Mouse (Mus musculus): ENCODE results near the gene Psg16.

The Psg16 gene

DNA sequence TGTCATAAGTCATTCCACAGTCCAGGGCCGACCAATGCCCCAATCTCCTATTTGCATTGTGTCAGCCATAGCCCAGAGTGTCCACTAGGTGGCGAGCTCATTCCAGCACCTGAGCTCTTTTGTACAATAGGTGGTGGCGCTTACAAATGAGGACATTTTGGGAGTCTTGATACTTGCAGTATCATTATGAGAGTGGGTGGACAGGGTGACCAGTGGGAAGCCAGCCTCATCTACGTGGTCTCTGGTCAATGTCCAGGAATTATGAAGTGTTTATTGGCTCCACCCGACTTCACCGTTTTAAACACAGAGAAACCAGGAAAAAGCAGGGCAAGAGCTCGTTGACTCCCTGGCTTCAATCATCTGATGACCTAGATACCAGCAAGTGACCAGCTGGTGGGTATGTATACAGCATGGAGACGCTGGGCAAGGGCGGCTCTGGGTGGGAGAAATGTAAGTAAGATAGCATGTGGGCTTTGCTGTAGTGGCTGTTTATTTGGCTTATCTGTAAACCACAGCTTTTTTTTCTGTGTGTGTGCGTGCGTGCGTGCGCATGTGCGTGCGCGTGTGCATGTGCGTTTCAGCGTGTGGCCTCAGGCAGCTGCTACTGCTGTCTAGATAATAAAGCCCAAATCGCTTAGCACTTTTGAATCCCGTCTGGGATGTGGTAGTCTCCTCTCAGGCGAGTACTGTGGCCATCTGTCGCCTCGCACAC lies at the start of gene Psg16:
Psg16 (plus strand) TSS at position 137 of the 712 bp plus-strand sequence.
- DNase-seq = peak; percentile 74 to 76

DNA sequence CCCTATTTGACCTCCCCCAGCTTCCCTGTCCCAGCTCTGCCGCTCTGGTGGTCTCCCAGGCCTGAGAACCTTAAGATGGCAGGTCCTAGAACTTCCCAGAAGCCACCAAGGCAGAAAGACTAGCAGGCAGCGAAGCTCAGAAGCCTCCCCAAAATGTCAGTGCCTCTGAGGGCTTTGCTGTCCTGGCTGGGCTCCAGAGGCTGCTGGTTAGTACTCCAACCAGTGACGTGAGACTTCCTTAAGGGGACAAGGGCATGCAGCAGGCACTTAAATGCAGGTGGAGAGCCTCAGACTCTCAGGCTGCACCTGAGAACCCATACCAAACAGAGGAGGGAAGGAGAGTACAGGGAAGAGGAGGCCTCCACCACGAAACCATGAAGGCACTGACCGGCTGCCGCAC lies 49.7 kb upstream of the Psg16 start:
- peak; percentile 40 to 50 for DNase-seq

DNA sequence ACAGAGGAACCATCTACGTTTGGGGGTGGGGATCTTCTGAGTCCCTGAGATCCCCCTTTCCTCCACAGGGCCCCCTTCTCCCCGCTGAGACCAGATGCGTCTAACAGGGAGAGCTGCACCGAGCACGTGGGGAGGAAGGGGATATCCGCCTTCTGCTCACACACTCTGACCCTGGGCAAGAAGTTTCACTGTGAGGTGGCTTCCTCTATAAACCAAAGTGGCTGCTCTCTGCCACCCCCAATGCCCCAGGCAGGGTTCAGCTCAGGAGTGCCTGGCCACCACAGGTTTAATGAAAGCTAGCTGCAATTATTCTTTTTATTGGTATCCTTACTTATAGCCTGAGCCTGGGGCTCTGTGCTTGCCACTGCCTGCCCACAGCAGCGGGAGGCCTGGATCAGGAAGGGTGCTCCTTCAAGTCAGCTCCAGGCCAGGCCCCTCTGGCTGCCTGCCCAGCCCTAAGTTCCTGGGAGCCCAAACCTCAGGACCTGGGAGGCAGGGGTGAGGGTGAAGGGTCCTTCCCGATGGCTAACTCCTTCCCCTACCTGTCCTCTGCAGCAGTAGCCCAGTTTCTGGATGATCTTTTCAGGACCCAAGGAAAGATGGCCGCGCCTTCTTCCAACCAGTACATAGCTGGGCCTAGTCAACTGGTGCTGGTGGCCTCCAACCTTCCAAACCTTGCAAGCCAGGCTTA lies 48.9 kb upstream of the Psg16 start:
- peak; percentile 49 to 65 for DNase-seq

DNA sequence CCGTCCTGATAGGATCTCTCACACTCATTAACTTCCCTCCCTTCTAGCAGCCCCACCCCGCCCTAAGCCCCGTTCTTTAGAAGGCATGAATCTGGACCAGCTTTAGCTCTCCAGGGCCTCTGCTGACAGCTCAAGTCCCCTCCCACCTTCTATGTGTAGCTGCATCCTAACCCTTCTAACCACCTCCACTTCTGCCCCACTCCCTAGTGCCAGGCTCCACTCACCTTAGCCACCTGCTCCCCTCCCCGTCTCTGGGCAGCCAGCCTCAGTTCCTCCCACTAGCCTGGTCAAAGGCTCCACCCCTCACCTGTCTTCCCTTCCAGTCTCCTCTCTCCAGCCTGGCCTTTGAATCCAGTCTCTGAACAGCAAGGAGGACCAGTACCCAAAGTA lies 48.3 kb upstream of the Psg16 start:
- no peak for DNase-seq

DNA sequence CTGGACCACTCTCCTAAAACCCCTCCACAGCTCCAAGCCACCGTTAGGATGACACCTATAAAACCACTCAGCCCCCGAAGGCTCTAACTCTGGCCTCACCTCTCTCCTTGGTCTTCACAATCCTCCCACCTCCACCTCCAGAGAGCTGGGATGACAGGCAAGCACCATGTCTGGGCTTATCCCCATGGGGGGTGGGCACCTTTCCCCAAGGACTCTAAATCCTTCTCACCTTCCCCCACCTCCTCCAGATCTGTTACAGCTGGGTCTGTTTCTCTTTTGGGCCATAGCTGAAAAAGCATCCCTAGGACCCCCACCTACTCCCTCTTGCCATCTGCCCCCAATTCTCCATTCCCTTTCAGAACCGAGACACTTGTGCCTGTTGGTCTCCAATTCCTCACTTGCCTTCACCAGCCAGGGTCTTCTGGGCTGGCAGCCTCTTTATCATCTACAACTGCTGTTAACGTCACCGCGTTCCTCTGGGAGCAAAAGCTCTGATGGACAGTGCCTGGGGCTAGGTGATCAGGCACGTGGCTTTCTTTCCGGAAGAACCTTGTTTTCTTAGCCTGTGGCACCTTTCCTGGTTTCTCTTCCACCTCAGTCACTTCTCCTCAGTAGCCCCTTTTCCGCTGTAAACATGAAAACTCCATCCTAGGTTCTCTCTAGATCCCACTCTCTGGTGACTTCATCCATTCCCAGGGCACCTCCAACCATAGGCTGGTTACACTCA lies 47.8 kb upstream of the Psg16 start:
- no peak for DNase-seq

DNA sequence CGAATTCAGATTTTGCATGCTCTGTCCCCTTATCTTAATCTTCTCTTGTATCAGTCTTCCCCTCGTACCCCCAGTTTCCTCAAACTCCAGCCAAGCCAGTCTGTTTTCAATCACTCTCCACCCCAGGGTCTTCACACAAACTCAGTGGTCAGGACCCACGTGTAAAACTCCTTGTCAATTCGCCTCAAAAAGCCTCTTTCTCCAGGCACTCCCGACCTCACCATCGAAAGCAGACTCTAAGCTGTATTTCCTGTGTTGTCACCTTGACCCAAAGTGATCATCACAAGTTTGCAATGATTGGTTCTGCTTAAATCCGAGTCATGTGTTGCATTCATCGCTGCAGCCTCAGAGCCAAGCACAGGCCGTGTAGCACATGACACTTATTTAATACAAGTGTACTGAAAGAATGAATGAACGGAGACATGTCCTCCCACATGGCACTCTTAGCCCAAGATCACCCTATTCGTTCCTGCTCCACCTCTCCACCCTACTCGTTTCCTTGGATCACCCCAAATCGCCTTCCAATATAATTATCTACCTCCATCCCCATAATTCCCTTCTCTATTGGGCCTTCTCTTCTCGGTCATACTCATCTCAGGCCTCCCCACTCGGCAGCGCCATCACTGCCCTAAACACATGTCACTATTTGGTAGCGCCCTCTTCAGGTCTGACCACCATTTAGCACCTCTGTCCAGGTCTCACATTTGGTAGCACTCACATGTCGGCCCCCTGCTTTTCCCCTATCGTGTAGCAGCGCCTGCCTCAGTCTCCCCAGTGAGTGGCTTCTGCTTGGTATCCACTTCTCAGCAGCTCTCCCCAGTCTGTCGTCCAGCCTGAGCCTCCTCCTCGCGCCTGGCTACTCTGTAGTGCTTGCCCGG lies 46.9 kb upstream of the Psg16 start:
- no peak for DNase-seq

DNA sequence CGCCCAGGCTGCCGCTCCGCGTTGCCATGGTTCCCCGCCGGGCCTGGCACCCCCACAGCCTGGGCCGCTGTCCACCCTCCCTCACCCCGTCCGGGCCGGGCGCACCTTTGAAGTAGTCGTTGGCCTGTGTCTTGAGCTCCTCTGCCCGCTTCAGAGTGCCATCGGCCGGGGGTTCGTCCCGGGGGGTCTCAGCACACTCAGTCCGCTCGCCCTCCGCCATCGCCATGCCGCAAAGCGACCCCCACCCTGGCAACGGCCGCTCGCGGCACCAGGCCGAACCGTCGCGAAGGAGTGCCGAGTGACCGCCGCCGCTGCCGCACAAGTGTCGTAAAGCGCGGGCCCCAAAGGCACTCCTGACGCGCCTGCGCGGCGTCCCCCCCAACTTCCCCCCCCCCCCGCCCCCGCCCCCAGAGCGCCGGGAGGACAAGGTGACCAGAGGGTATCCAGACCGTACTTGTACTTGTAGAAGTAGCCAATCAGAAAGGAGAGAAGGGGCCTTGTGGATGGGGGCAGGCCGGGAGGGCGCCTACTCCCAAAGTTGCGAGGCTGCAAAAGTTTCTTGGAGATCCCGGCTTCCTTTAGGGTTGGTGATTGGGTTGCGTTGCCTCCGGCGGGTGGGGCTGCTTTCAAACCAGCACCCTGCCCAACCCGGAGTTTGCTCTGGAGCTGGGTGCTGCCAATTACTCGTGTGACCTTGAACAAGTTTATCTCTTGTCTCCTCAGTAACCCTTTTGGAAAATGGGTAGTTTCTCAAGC lies 46.1 kb upstream of the Psg16 start, which contains the start of gene Ppp5c:
Ppp5c (minus strand) TSS at position 337 of the 756 bp plus-strand sequence.
- DNase-seq = peak; percentile 92 to 97

DNA sequence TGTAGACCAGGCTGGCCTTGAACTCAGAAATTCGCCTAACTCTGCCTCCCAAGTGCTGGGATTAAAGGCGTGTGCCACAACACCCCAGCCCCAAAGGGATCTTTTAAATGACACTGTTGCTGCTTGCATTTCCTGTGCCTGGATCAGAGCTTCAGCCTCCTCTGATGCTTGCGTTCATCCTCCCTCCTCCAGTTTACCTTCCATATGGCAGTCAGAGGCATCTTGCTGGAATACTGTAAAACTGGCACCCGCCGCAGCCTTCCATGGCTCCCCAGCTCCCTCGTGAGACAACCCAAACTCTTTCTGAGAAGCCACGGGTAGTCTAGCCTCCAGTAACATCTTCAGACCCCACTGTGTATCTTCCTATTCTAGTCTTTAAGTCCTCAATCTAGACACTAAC lies 44.9 kb upstream of the Psg16 start:
- no peak for DNase-seq

DNA sequence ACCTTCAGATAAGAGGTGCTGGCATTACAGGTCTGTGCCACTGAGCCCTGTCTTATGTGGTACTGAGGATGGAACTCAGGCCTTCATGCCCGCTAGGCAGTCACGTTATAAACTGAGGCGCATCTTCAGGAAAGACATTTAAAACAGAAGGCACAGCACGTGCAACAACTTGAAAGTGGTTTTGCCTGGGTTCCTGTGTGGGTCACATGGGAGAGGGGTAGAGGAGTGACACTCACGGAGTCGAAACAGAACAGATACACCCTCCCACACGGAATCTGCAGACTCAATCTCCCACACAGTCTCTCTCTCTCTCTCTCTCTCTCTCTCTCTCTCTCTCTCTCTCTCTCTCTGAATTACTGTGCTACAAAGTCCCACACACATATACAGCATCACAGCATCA lies 43.6 kb upstream of the Psg16 start:
- DNase-seq = no peak

DNA sequence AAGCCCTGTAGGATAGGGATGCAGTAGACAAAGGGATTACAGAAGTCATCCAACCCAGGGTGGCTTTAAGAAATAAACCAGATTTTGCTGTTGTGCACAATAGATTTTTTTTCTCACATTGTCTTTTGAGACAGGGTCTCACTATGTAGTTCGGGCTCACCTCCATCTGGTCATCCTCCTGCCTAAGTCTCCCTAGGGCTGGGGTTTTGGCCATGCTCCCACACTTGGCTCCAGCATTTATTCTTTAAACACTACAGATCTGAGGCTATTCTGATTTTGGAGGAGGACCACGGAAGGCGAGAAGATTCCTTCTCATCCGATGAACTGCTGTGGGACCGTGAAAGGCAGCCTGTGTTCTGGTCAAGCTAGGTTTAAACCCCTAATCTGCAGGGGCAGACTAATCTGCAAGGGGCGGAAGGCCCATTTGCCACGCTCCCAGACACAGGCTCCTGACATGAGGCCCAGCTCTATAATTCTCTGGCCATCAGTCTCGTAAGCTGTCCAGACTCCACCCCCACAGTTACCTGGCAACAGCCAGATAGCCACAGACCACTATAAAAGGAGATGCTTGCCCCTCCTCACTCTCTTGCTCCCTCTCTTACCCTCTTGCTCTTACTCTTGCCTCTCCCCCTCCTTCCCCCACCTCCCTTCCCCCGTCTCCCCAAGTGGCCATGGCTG lies 35.7 kb upstream of the Psg16 start:
- DNase-seq = no peak

DNA sequence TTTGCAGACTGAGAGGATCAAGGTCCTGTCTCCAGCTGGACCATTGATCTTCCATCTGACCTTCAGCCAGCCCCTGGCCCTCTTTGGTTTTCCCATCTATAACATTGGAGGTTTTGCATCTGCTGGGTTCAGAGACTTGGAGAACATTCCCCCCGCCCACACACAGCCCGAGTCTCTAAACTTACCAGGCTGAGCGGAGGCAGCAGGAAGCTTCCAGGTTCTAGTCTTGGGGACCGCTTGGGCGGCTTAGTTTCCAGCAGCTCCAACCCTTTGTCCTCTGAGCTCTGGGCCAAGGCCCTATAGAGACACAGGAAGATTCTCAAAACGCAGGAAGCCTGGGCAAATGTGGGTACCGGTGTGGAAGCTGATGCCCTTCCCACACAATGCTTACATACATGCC lies 34.5 kb upstream of the Psg16 start:
- no peak for DNase-seq

DNA sequence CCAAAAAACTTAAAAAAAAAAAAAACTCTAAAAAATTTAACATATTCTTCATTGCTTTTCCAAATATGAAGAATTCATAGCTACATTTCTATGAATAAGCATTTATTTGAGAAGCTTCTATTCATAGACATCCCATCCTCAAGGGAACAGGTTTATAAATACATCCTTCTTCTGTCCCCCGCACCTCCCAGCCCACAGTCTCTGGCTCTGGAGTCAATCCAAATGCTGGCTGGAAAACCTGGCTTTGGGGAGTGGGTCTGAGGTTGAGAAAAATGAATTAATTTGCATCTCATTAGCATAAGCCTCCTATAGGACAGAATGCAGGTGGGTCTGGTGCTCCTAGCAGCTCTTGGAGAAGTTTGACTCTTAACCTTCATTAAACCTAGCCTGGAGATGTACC lies 28.1 kb upstream of the Psg16 start:
- no peak for DNase-seq

DNA sequence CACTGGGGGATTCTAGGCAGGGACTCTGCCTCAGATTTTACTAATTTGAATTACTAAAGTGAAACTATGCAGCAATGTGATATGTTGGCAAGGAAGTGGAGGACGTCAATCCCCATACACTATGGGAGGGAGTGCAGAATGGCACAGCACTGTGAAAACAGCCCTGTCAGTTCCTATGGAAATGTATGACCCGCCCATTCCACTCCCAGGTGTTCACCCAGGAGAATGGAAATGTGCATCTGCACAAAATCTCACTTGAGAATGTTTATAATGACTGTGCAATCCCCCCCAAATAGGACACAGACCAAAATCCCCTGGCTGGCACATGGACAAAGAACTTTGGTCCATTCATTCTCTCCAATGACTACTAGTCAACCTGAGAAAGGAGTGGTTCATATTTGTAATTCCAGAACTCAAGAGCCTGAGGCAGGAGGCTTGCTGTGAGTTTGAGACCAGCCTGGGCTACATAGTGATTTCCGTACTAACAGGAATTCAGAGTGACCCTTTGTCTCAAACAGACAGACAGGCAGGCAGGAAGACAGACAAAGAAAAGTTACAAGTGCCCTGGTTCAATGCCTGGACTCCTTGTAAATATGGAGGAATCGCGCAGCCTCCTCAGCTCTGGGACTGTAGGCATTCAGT lies 26.7 kb upstream of the Psg16 start:
- no peak for DNase-seq

DNA sequence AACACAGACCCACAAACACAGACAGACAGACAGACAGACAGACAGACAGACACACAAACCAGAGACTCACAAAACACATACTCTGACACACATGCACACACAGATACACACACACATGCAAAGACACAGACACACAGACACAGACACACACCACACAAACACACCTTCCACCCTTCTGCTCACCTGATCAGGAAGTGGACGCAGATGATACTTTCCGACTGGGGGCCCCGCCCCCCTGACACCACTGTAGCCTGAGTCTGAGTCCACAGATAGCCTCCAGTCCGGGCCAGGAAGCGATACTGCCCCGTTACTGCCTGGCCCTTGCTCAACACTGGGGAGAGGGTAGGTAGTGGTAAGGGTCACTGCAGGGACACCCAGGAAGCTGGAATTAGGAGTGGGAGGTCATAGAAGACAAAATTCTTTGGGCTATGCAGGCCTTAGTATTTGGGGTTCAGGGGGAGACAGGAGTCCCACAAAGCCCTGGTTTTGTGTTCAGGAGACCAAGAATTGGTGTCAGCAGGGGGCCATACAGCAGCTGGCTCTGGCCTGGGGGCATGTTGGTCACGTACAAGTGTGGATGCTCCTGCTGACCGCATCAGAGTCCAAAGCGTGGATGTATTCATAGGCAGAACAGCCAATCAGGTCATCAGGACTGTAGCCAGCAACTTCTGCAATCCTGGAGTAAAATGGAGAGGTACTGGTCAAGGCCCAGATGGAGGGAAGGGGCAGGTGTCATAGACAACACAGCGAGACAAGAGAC lies 25.2 kb upstream of the Psg16 start:
- no peak for DNase-seq

DNA sequence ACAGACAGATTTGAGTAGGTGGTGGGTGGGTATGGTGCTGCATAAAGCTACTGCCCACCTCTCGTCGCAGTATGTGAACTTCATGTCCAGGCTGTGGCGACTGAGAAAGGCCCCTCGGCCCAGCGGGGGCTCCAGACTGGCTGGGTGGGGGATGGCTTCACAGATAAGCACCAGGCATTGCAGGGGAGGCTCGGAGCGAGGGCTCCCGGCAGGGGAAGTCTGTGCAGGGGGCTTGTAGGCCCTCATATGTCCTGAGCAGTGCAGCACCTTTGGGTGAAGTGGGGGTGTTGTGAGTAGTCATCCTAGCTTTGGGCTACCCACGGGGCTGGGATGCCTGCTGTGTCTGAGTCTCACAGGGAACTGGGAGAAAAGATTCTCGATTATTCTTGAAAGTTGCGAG lies 23.3 kb upstream of the Psg16 start:
- DNase-seq = no peak

DNA sequence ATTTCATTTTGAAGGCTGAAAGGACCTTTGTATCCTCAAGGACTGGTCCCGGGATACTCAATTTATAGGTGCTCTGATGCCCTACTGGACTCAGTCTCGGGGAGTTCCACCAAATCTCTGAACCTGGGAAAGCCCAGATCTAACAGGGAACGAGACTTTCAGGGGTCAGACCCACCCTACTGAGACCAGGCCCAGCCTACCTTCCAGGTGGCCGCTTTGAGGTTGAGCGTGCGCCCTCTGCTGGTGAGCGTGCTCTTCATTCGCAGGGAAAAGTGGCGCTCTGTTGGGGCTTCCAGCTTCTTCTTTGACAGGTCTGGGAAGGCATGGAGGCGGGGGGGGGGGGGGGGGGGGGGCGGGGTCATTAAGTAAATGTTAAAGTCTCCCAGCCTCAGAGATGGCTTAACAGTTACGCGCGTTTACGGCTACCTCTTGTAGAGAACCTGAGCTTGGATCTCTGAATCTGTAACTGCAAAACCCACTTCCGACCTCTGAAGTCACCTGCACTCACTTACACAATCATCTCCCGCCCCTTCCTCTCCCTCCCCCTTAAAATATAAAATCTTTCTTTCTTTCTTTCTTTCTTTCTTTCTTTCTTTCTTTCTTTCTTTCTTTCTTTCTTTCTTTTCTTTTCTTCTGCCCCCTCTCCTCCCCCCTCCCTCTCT lies 22.8 kb upstream of the Psg16 start:
- DNase-seq = peak; percentile 84 to 87

DNA sequence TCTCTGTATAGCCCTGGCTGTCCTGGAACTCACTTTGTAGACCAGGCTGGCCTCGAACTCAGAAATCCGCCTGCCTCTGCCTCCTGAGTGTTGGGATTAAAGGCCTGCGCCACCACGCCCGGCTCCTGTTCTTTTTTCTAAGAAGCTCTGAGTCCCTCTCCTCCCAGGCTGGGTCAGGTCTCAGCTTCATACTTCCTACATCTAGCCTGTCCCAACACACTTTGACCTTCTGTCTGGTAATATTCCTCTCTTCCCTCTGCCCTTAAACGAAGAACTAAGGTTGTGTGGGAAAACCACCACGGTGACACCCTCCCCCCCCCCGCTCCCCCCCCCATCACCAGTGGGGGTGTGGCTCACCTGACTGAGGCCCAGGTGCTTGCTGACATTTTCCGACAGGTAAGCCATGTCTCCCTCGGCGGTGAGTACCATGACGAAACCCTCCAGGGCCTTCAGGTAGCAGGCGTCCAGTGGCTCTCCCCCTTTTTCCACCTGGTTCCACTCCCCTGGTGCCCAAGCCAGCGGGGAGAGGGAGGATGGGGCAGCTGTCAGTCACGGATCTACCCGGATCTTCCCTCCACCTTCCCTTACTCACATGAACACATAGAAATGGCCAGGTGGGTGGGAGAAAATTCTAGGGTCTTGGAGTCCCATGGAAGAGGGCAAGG lies 19.4 kb upstream of the Psg16 start:
- DNase-seq = no peak

DNA sequence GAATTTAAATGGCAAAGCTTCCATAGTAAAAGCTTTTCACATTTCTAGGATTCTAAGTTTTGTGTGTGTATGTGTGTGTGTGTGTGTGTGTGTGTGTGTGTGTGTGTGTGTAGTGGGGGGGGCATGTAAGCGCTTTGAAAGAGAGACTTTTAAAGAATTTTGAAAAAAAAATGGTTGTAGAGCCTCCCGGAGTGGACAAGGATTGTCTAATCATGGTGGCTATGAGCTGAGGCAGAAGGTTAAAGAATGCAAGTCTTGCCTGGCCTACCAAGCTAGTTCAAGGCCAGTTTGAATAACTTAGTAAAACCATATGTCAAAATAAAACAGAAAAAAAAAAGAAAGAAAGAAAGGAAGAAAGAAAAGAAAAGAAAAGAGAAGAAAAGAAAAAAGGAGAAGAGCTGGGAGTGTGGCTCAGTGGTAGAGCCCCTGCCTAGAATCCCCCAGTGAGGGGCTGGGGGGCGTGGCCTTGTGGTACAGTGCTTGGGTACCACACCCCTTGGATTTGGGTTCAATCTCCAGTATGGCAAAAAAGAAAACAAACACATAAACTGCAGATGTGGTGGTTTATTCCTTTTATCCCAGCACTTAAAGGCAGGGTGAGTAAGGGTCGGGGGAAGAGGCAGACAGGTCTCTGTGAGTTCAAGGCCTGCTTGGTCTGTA lies 18.4 kb upstream of the Psg16 start:
- DNase-seq = peak in 1 of 2 experiments; percentile 9
